Mouse (Mus musculus) neural tube, embryonic 12.5 days (tissue): Measurements from ENCODE around the gene Tdgf1. TPM values are rescaled to one million over a fixed set of nuclear protein-coding genes. Genes with fewer than 3 reads are reported as not detected.
A peak's percentile ranks its signal among the peaks of the same experiment; 100 is the strongest.

Experiments
- ATAC-seq: fragments of 200-750 bp; cut with Nextera tagmentation; 2 replicates; pipeline ENCODE4 v1.8.0; 2017; ENCODE audit warnings: low read depth, mild to moderate bottlenecking, moderate TSS enrichment, moderate library complexity; ENCODE audit not compliant: low FRiP score
- H3K27ac ChIP-seq: fragments of 300-500 bp; sonication (generic); 2 replicates; pipeline ENCODE4 v1.5.1; 2016
- H3K27me3 ChIP-seq: fragments of 300-500 bp; sonication (generic); replicated peaks from 2 replicates; pipeline ENCODE4 v1.6.1; 2016; ENCODE audit warnings: mild to moderate bottlenecking
- H3K36me3 ChIP-seq: fragments of 300-500 bp; sonication (generic); 2 replicates; pipeline ENCODE4 v1.6.1; 2016; ENCODE audit warnings: mild to moderate bottlenecking
- H3K4me1 ChIP-seq: fragments of 300-500 bp; sonication (generic); 2 replicates; pipeline ENCODE4 v1.6.1; 2016
- H3K4me2 ChIP-seq: fragments of 300-500 bp; sonication (generic); replicated peaks from 2 replicates; pipeline ENCODE4 v1.6.1; 2016; ENCODE audit warnings: mild to moderate bottlenecking
- H3K4me3 ChIP-seq: fragments of 300-500 bp; sonication (generic); 2 replicates; pipeline ENCODE4 v1.5.1; 2016
- H3K9ac ChIP-seq: fragments of 300-500 bp; sonication (generic); 2 replicates; pipeline ENCODE4 v1.6.1; 2016; ENCODE audit warnings: mild to moderate bottlenecking
- H3K9me3 ChIP-seq: fragments of 300-500 bp; sonication (generic); 2 replicates; pipeline ENCODE4 v1.6.1; 2016; ENCODE audit warnings: mild to moderate bottlenecking
- WGBS: fragments of 180-500 bp; shearing (Covaris S2); methylation state at CpG from one replicate; pipeline ENCODE4 v1.1.7; 2016; 5-methylcytosine and 5-hydroxymethylcytosine counted together
- polyA plus RNA-seq: library from polyadenylated mRNA; unstranded; fragments of >200 nt; fragmentation: Nextera tagmentation; extraction: Ambion mirVana; gene quantifications from 2 replicates; pipeline ENCODE4 v1.2.1, GENCODE M21; 2016

The Tdgf1 gene
- polyA plus RNA-seq = not detected in 2 replicates

DNA sequence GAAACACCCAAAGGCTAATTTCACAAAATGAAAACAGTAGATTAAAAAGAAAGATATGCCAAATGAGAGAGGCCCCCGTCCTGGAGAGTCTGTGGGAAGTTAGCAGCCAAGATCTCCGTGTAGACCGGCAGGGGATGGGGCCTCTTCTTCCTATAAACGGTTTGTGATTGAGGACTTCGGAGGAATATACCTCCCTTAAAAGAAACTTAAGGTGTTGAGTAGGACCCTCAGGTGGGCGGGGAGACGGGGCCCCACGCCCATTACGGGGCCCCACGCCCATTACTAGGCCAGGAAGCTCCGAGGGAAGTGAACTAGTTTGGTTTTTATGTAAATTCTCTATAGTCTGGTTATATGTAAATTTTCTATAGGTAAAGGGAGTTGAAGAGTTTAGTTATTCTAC is at the start of gene Tdgf1:
TSS of gene Tdgf1 (minus strand) at position 233 of the 400 bp plus-strand sequence.
- H3K9ac ChIP-seq = no peak within 1 kb of the TSS
- peaks cover 17% of the 10 kb centered on the region for H3K4me1 ChIP-seq
- WGBS = 7% methylated on average over 11 of the region's 11 CpGs
- ATAC-seq = no peak
- H3K27me3 ChIP-seq = peaks cover 39% of the 10 kb centered on the region
- H3K9me3 ChIP-seq = no peaks in the 10 kb centered on the region
- no peaks in the 10 kb centered on the region for H3K36me3 ChIP-seq
- peak within 1 kb of the TSS; percentile 27 for H3K4me2 ChIP-seq
- H3K27ac ChIP-seq = no peak within 1 kb of the TSS
- H3K4me3 ChIP-seq = no peak within 1 kb of the TSS

GRCm38 (mm10) chr9:110994716-110995172 is 48.8 kb upstream of the Tdgf1 start:
- Histone ChIP-seq H3K27me3 (no peaks in the 10 kb centered on the region), H3K9ac (no peak overlapping the region), H3K4me3 (peak overlapping the region; percentile 35), H3K9me3 (no peaks in the 10 kb centered on the region), H3K36me3 (no peaks in the 10 kb centered on the region), H3K4me2 (peak overlapping the region; percentile 58), H3K27ac (no peak overlapping the region), H3K4me1 (no peaks in the 10 kb centered on the region)
- ATAC-seq = peak; percentile 89
- WGBS = 9% methylated on average over 13 of the region's 13 CpGs

- Histone ChIP-seq H3K27me3 (no peaks in the 10 kb centered on the region), H3K27ac (no peak overlapping the region), H3K4me3 (no peak overlapping the region), H3K9ac (no peak overlapping the region), H3K4me1 (no peaks in the 10 kb centered on the region), H3K4me2 (no peak overlapping the region), H3K36me3 (no peaks in the 10 kb centered on the region), H3K9me3 (no peaks in the 10 kb centered on the region)
- ATAC-seq = no peak
- 47% methylated on average over 3 of the region's 3 CpGs for whole genome bisulfite sequencing
These were observed 47.3 kb upstream of the Tdgf1 start for GRCm38 (mm10) chr9:110993281-110993709.

GRCm38 (mm10) chr9:110990204-110990603 is 44.2 kb upstream of the Tdgf1 start, which contains the start of gene Rtp3:
Rtp3 (minus strand) TSS chr9:110990583.
- Histone ChIP-seq H3K27me3 (no peaks in the 10 kb centered on the region), H3K36me3 (no peaks in the 10 kb centered on the region)
- WGBS = 59% methylated on average over 6 of the region's 6 CpGs

GRCm38 (mm10) chr9:110989543-110989942 is 43.6 kb upstream of the Tdgf1 start:
- Histone ChIP-seq H3K9ac (no peak overlapping the region), H3K4me2 (no peak overlapping the region), H3K27me3 (no peaks in the 10 kb centered on the region), H3K36me3 (no peaks in the 10 kb centered on the region), H3K4me1 (no peaks in the 10 kb centered on the region), H3K9me3 (no peaks in the 10 kb centered on the region), H3K27ac (no peak overlapping the region), H3K4me3 (no peak overlapping the region)
- no peak for ATAC-seq
- 88% methylated on average over 2 of the region's 2 CpGs for WGBS

More at GRCm38 (mm10) chr9:110990204-110990603, 44.2 kb upstream of the Tdgf1 start, which contains the start of gene Rtp3:
- Histone ChIP-seq H3K9ac (no peak within 1 kb of the TSS), H3K9me3 (no peaks in the 10 kb centered on the region), H3K27ac (no peak within 1 kb of the TSS), H3K4me1 (no peaks in the 10 kb centered on the region), H3K4me2 (no peak within 1 kb of the TSS), H3K4me3 (no peak within 1 kb of the TSS)
- ATAC-seq = no peak

DNA sequence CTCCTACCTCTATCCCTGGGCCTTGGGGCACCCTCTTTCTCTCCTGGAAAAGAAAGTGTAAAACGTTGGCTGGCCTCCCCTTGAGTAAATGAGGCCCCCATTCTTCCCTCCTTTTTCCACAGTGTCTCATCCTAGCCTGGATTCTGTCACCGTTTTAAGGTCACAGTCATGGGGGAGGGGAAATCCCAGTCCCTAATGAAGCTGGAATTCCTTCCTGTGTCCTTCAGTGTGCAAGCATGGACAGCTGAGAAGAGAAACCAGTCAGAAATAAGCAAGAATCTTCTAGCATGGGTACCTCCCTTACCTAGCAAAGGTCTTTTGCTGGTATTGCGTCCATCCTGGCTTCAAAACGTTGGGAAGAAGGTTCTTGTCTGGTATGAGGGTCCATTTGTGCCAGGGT is 43.2 kb upstream of the Tdgf1 start:
- no peak overlapping the region for H3K4me2 ChIP-seq
- no peak overlapping the region for H3K27ac ChIP-seq
- WGBS = 65% methylated on average over 4 of the region's 4 CpGs
- H3K9me3 ChIP-seq = no peaks in the 10 kb centered on the region
- no peak for ATAC-seq
- H3K9ac ChIP-seq = no peak overlapping the region
- H3K27me3 ChIP-seq = no peaks in the 10 kb centered on the region
- no peaks in the 10 kb centered on the region for H3K36me3 ChIP-seq
- no peaks in the 10 kb centered on the region for H3K4me1 ChIP-seq
- no peak overlapping the region for H3K4me3 ChIP-seq

GRCm38 (mm10) chr9:110988078-110988477 is 42.1 kb upstream of the Tdgf1 start:
- ATAC-seq = no peak
- Histone ChIP-seq H3K36me3 (no peaks in the 10 kb centered on the region), H3K9me3 (no peaks in the 10 kb centered on the region), H3K9ac (no peak overlapping the region), H3K4me1 (no peaks in the 10 kb centered on the region), H3K4me2 (no peak overlapping the region), H3K4me3 (no peak overlapping the region), H3K27ac (no peak overlapping the region), H3K27me3 (no peaks in the 10 kb centered on the region)
- 83% methylated on average over 3 of the region's 3 CpGs for WGBS

DNA sequence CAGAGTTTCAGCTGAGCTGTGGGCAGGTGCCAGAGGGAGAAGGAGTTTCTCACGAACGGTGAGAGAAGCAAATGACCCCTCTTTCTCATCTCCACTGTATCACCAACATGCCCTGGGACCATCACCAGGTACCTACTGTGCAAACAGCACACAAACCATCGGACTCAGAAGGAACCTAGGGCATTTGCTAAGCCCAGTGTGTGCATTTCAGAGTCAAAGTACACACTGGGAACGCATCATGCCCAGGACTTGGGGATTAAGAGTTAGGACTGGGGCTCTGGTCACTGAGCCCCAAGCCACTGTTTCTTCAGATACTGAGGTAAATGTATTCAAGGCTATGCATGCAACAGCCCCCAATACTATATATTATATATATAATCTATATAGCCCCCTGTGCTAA is 41.4 kb upstream of the Tdgf1 start:
- H3K27ac ChIP-seq = no peak overlapping the region
- WGBS = 80% methylated on average over 4 of the region's 4 CpGs
- no peaks in the 10 kb centered on the region for H3K9me3 ChIP-seq
- no peak for ATAC-seq
- no peak overlapping the region for H3K4me3 ChIP-seq
- H3K4me2 ChIP-seq = no peak overlapping the region
- no peaks in the 10 kb centered on the region for H3K27me3 ChIP-seq
- no peaks in the 10 kb centered on the region for H3K36me3 ChIP-seq
- H3K4me1 ChIP-seq = no peaks in the 10 kb centered on the region
- no peak overlapping the region for H3K9ac ChIP-seq

- H3K27ac ChIP-seq = no peak overlapping the region
- ATAC-seq = no peak
- no peak overlapping the region for H3K9ac ChIP-seq
- H3K4me1 ChIP-seq = no peaks in the 10 kb centered on the region
- no peak overlapping the region for H3K4me3 ChIP-seq
- H3K4me2 ChIP-seq = no peak overlapping the region
- no peaks in the 10 kb centered on the region for H3K36me3 ChIP-seq
- no peaks in the 10 kb centered on the region for H3K9me3 ChIP-seq
- no peaks in the 10 kb centered on the region for H3K27me3 ChIP-seq
- WGBS = 88% methylated on average over 8 of the region's 8 CpGs
These were observed 40.0 kb upstream of the Tdgf1 start for GRCm38 (mm10) chr9:110985951-110986350.

DNA sequence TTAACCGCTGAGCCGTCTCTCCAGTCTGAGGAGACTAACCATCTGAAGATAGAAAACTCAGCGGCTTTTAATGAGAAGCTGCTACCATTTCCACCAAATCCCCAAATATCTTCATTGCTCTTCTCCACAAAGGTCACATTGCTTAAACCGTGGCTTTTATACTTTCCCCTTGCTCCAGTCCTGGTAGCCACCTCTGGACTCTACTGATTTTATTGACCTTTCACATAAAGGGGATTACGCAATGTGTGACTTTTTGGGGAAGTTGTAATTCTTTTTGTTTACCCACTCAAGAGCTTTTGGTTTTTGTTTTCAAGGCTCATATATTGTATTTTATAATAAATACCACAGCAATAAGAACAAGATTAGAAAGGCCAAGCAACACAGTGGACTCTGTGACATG is 39.6 kb upstream of the Tdgf1 start:
- no peak overlapping the region for H3K27ac ChIP-seq
- no peaks in the 10 kb centered on the region for H3K36me3 ChIP-seq
- H3K4me1 ChIP-seq = no peaks in the 10 kb centered on the region
- no peak for ATAC-seq
- no peak overlapping the region for H3K9ac ChIP-seq
- no peaks in the 10 kb centered on the region for H3K27me3 ChIP-seq
- no peak overlapping the region for H3K4me2 ChIP-seq
- H3K9me3 ChIP-seq = no peaks in the 10 kb centered on the region
- H3K4me3 ChIP-seq = no peak overlapping the region
- 94% methylated on average over 5 of the region's 5 CpGs for WGBS

DNA sequence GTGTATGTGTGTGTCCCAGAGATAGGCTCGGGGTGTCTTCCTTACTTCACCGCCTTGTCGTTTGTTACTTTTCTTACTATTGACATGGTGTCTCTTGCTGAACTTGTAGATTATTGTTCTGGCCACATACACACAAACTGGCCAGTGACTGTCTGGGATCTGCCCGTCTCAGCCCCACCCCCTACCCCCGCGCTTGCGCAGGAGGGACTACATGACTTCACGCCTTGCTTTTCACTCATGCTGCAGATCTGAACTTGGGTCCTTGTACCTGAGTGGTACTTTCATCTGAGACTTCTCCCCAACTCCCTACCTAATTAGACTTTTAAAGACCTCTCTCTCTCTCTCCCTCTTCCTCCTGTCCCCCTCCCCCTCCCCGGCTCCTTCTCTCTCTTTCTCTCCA is 38.1 kb upstream of the Tdgf1 start:
- no peak overlapping the region for H3K27ac ChIP-seq
- no peak for ATAC-seq
- H3K4me3 ChIP-seq = no peak overlapping the region
- no peak overlapping the region for H3K9ac ChIP-seq
- no peak overlapping the region for H3K4me2 ChIP-seq
- no peaks in the 10 kb centered on the region for H3K36me3 ChIP-seq
- H3K4me1 ChIP-seq = no peaks in the 10 kb centered on the region
- no peaks in the 10 kb centered on the region for H3K27me3 ChIP-seq
- no peaks in the 10 kb centered on the region for H3K9me3 ChIP-seq
- 94% methylated on average over 9 of the region's 9 CpGs for WGBS

- WGBS = 63% methylated on average over 4 of the region's 4 CpGs
- no peaks in the 10 kb centered on the region for H3K4me1 ChIP-seq
- no peak overlapping the region for H3K4me3 ChIP-seq
- H3K27me3 ChIP-seq = no peaks in the 10 kb centered on the region
- no peak overlapping the region for H3K9ac ChIP-seq
- H3K36me3 ChIP-seq = no peaks in the 10 kb centered on the region
- H3K4me2 ChIP-seq = no peak overlapping the region
- no peak for ATAC-seq
- no peaks in the 10 kb centered on the region for H3K9me3 ChIP-seq
- H3K27ac ChIP-seq = no peak overlapping the region
These were observed 36.4 kb upstream of the Tdgf1 start for GRCm38 (mm10) chr9:110982351-110982750.

GRCm38 (mm10) chr9:110979411-110979810 is 33.5 kb upstream of the Tdgf1 start:
- no peak overlapping the region for H3K9ac ChIP-seq
- 93% methylated on average over 11 of the region's 11 CpGs for WGBS
- no peak for ATAC-seq

More at GRCm38 (mm10) chr9:110979411-110979810, 33.5 kb upstream of the Tdgf1 start:
- Histone ChIP-seq H3K27ac (no peak overlapping the region), H3K4me3 (no peak overlapping the region), H3K27me3 (no peaks in the 10 kb centered on the region), H3K9me3 (no peaks in the 10 kb centered on the region), H3K36me3 (no peaks in the 10 kb centered on the region), H3K4me2 (no peak overlapping the region), H3K4me1 (no peaks in the 10 kb centered on the region)
